Mouse (Mus musculus) ES-Bruce4 (cell line): ENCODE results near the gene Pdia4.
"Not testable (repeated sequence)": the region's sequence is repeated elsewhere in the genome, so short reads cannot be mapped to it uniquely, and the experiment has no call there.

Experiments
- CTCF ChIP-seq: IDR thresholded peaks from one replicate; pipeline ENCODE4 v1.8.1; 2011; ENCODE audit warnings: low read depth, low read length
- POLR2A ChIP-seq: IDR thresholded peaks from one replicate; pipeline ENCODE4 v1.8.1; 2011; ENCODE audit warnings: low read length; ENCODE audit not compliant: insufficient read depth

DNA sequence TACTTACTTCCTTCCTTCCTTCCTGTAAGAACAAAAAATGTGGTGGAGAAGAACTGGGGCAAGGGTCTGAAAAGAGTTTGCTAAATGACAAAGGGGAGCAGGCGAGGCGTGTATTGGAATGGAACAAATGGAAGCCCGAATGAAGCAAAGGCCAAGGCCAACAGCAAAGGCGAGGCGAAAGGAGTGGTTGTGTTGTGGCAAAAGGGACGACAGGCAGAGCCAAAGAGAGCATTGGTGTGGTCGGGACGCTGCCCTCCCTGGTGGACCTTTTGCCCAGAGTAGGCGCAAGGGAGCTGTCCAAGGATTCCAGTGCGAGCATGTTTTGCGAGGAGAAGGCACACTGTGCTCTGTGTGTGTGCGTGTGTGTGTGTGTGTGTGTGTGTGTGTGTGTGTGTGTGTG is 42.1 kb downstream of the Pdia4 start:
- not testable (repeated sequence) for TF ChIP-seq CTCF, POLR2A
